Mouse (Mus musculus) CH12.LX (cell line): ENCODE data around the gene Plppr5. TPM values are rescaled to one million over a fixed set of nuclear protein-coding genes. Genes with fewer than 3 reads are reported as not detected.

Source experiments
- DNase-seq: peaks from one replicate; pipeline ENCODE4 v3.0.0-alpha.2; 2013; ENCODE audit errors: extremely low read depth
- H3K27ac ChIP-seq: 2 replicates; pipeline ENCODE4 v1.5.1; 2012; ENCODE audit warnings: low read depth, mild to moderate bottlenecking, control low read depth, moderate library complexity; ENCODE audit not compliant: insufficient read depth
- H3K27me3 ChIP-seq: replicated peaks from 2 replicates; pipeline ENCODE3; 2012; ENCODE audit warnings: inconsistent platforms
- H3K36me3 ChIP-seq, 2 experiments: replicated peaks in 1 of 2; 2 replicates each; pipeline versions ENCODE3 to v1.6.1; 2012; ENCODE audit warnings: inconsistent platforms in 1 of 2, low read length in 1 of 2, mild to moderate bottlenecking in 1 of 2, mixed read lengths in 1 of 2, moderate library complexity in 1 of 2; ENCODE audit not compliant: control insufficient read depth in 1 of 2, insufficient read depth in 1 of 2
- H3K4me1 ChIP-seq, 2 experiments: 2 replicates each; pipeline ENCODE4 v1.6.1; 2012; ENCODE audit warnings: inconsistent platforms in 1 of 2, moderate library complexity in 1 of 2; ENCODE audit not compliant: insufficient read depth in 2 of 2, control insufficient read depth in 1 of 2
- H3K4me2 ChIP-seq: 2 replicates; pipeline ENCODE4 v1.6.1; 2012; ENCODE audit warnings: low read depth, mild to moderate bottlenecking, control low read depth; ENCODE audit not compliant: poor library complexity, insufficient read depth, severe bottlenecking
- H3K4me3 ChIP-seq, 3 experiments: fragments of 150-350 bp in 1 of 3; sonication (generic) in 1 of 3; replicated peaks in 1 of 3; 2 replicates each; pipeline versions ENCODE3 to v1.5.1; 2011 to 2012; ENCODE audit warnings: low read depth in 2 of 3, low read length in 2 of 3, mild to moderate bottlenecking in 2 of 3, moderate library complexity in 2 of 3, control low read depth in 1 of 3, improper control_type of control experiment in 1 of 3, inconsistent platforms in 1 of 3, mixed read lengths in 1 of 3; ENCODE audit not compliant: poor library complexity in 1 of 3
- H3K79me2 ChIP-seq: replicated peaks from 2 replicates; pipeline ENCODE4 v1.6.1; 2012; ENCODE audit warnings: mild to moderate bottlenecking, moderate library complexity; ENCODE audit not compliant: control insufficient read depth, poor library complexity, insufficient read depth, severe bottlenecking; ENCODE audit errors: extremely low read depth
- H3K9ac ChIP-seq: 2 replicates; pipeline ENCODE4 v1.6.1; 2012; ENCODE audit warnings: low read depth, mild to moderate bottlenecking, control low read depth, moderate library complexity; ENCODE audit not compliant: insufficient read depth
- H3K9me3 ChIP-seq: replicated peaks from 2 replicates; pipeline ENCODE3; 2012; ENCODE audit warnings: low read length, inconsistent platforms, mixed read lengths
- BHLHE40 ChIP-seq: IDR thresholded peaks from 2 replicates; pipeline ENCODE4 v1.6.1; 2011; ENCODE audit warnings: mild to moderate bottlenecking, low read depth, low read length, improper control_type of control experiment
- CHD1 ChIP-seq: IDR thresholded peaks from 2 replicates; pipeline ENCODE4 v1.6.1; 2012; ENCODE audit warnings: low read depth, low read length, improper control_type of control experiment, inconsistent platforms
- HCFC1 ChIP-seq: IDR thresholded peaks from 2 replicates; pipeline ENCODE4 v1.6.1; 2012; ENCODE audit warnings: low read depth, mild to moderate bottlenecking, inconsistent platforms, low read length, improper control_type of control experiment
- IRF4 ChIP-seq: IDR thresholded peaks from 2 replicates; pipeline ENCODE4 v1.6.1; 2014; ENCODE audit warnings: low read depth, mild to moderate bottlenecking, inconsistent platforms, low read length, improper control_type of control experiment
- JUN ChIP-seq: IDR thresholded peaks from 2 replicates; pipeline ENCODE4 v1.6.1; 2011; ENCODE audit warnings: low read depth, mild to moderate bottlenecking, low read length, improper control_type of control experiment, moderate library complexity; ENCODE audit not compliant: insufficient read depth
- KAT2A ChIP-seq: IDR thresholded peaks from 2 replicates; pipeline ENCODE4 v1.6.1; 2012; ENCODE audit warnings: low read length, improper control_type of control experiment, inconsistent platforms; ENCODE audit not compliant: insufficient replicate concordance
- MAFK ChIP-seq: IDR thresholded peaks from 2 replicates; pipeline ENCODE4 v1.6.1; 2011; ENCODE audit warnings: low read length, improper control_type of control experiment; ENCODE audit not compliant: insufficient replicate concordance
- MXI1 ChIP-seq: IDR thresholded peaks from 2 replicates; pipeline ENCODE4 v1.6.1; 2011; ENCODE audit warnings: mild to moderate bottlenecking, low read depth, low read length, improper control_type of control experiment
- MYC ChIP-seq: IDR thresholded peaks from 2 replicates; pipeline ENCODE4 v1.6.1; 2011; ENCODE audit warnings: low read depth, mild to moderate bottlenecking, improper control_type of control experiment, low read length
- PAX5 ChIP-seq: IDR thresholded peaks from 2 replicates; pipeline ENCODE4 v1.6.1; 2012; ENCODE audit warnings: low read length, inconsistent platforms, mixed read lengths
- POLR2A ChIP-seq: IDR thresholded peaks from 2 replicates; pipeline ENCODE4 v1.6.1; 2011; ENCODE audit warnings: low read depth, mild to moderate bottlenecking, improper control_type of control experiment, low read length
- POLR2AphosphoS2 ChIP-seq: IDR thresholded peaks from 2 replicates; pipeline ENCODE4 v1.6.1; 2011; ENCODE audit warnings: low read depth, low read length, improper control_type of control experiment
- RAD21 ChIP-seq: IDR thresholded peaks from 2 replicates; pipeline ENCODE4 v1.6.1; 2011; ENCODE audit warnings: low read depth, mild to moderate bottlenecking, low read length, improper control_type of control experiment, moderate library complexity
- SIN3A ChIP-seq: IDR thresholded peaks from 2 replicates; pipeline ENCODE4 v1.6.1; 2012; ENCODE audit warnings: low read length, improper control_type of control experiment, inconsistent platforms
- TBP ChIP-seq: conservative IDR thresholded peaks from 2 replicates; pipeline ENCODE4 v1.6.1; 2011; ENCODE audit warnings: low read depth, low read length, improper control_type of control experiment
- UBTF ChIP-seq: IDR thresholded peaks from 2 replicates; pipeline ENCODE4 v1.6.1; 2012; ENCODE audit warnings: low read depth, mild to moderate bottlenecking, inconsistent platforms, low read length, improper control_type of control experiment, moderate library complexity
- USF2 ChIP-seq: conservative IDR thresholded peaks from 2 replicates; pipeline ENCODE4 v1.6.1; 2011; ENCODE audit warnings: low read depth, low read length, improper control_type of control experiment
- ZKSCAN1 ChIP-seq: IDR thresholded peaks from 2 replicates; pipeline ENCODE4 v1.6.1; 2012; ENCODE audit warnings: low read depth, inconsistent platforms, low read length, improper control_type of control experiment, borderline replicate concordance
- ZNF384 ChIP-seq: IDR thresholded peaks from 2 replicates; pipeline ENCODE4 v1.6.1; 2012; ENCODE audit warnings: low read depth, low read length, improper control_type of control experiment, inconsistent platforms
- dilution Hi-C: fragments of 300-500 bp; cut with MboI; formaldehyde crosslinking; loops from 2 replicates; pipeline ENCODE4 v1.14.3; 2020; ENCODE audit warnings: low sequenced_read_pairs; ENCODE audit not compliant: extremely low pct_unique_long_range_greater_than_20kb, extremely low pct_ligation_motif_present
- in situ Hi-C: fragments of 300-500 bp; cut with MboI; formaldehyde crosslinking; loops from 3 replicates; pipeline ENCODE4 v1.14.3; 2019; ENCODE audit warnings: low sequenced_read_pairs, low pct_ligation_motif_present, low pct_unique_long_range_greater_than_20kb, mixed read lengths
- polyA plus RNA-seq: library from polyadenylated mRNA; unstranded; fragments of >175 nt; gene quantifications from 2 replicates; pipeline ENCODE4 v1.2.1, GENCODE M21; 2012; ENCODE audit warnings: low read depth; ENCODE audit not compliant: insufficient read length
- total RNA-seq, 2 experiments: library from RNA; depleted of rRNA; stranded (reverse); fragments of 300-350 nt in 1 of 2; fragments of >200 nt in 1 of 2; gene quantifications; 2 replicates each; pipeline ENCODE4 v1.2.3; 2012 to 2014

The Plppr5 gene
- total and polyA plus RNA-seq, 3 experiments, result not detected

DNA sequence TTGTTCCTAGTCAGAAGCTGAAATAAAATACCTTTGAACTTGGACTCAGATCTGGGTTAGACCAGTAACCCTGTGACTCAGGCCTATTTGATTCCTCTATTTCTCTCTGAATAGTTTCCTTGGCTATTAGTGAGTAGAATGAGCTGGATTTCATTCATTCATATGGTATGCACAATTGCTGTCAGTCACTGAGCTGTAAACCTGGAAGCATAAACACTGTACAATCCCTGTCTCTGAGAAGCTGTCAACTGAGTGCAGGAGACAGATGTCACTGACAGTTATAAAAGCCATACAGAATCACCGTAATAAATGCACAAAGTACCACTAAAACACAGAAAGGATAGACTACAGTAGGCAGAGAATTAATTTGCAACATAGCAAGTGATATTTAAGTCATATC is 40.2 kb downstream of the Plppr5 start:
- no peak for DNase-seq
- no peaks in the 10 kb centered on the region for H3K9me3 ChIP-seq
- dilution Hi-C loops, result no loop called here

GRCm38 (mm10) chr3:117625257-117626001 is 50.8 kb downstream of the Plppr5 start:
- H3K9me3 ChIP-seq, result no peaks in the 10 kb centered on the region
- TF ChIP-seq USF2 (no peak), RAD21 (no peak), MXI1 (no peak), POLR2AphosphoS2 (no peak), JUN (no peak), POLR2A (no peak), ZNF384 (no peak), ZKSCAN1 (no peak)
- dilution Hi-C loops (no loop called here), in situ Hi-C loops (no loop called here)
- no peaks in the 10 kb centered on the region for H3K36me3 ChIP-seq
- no peak for DNase-seq
- no peaks in the 10 kb centered on the region for H3K79me2 ChIP-seq
- no peak overlapping the region for H3K27ac ChIP-seq
- no peak overlapping the region for H3K9ac ChIP-seq
- no peaks in the 10 kb centered on the region for H3K27me3 ChIP-seq
- no peak overlapping the region for H3K4me2 ChIP-seq
- no peak overlapping the region for H3K4me3 ChIP-seq
- 0 out of 4 replicates have a peak, but pooled peaks cover 0 to 4% of the 10 kb centered on the region in 2 experiments for H3K4me1 ChIP-seq

More for the DNA sequence above, 40.2 kb downstream of the Plppr5 start:
- no peaks in the 10 kb centered on the region for H3K27me3 ChIP-seq
- H3K4me2 ChIP-seq, result no peak overlapping the region
- no peaks in the 10 kb centered on the region for H3K79me2 ChIP-seq
- no peak overlapping the region for H3K9ac ChIP-seq
- no peaks in the 10 kb centered on the region; a peak in 1 of 4 replicates for H3K4me1 ChIP-seq
- in situ Hi-C loops, result no loop called here
- no peak overlapping the region for H3K4me3 ChIP-seq
- no peak for TF ChIP-seq KAT2A
- no peaks in the 10 kb centered on the region for H3K36me3 ChIP-seq
- H3K27ac ChIP-seq, result no peak overlapping the region

DNA sequence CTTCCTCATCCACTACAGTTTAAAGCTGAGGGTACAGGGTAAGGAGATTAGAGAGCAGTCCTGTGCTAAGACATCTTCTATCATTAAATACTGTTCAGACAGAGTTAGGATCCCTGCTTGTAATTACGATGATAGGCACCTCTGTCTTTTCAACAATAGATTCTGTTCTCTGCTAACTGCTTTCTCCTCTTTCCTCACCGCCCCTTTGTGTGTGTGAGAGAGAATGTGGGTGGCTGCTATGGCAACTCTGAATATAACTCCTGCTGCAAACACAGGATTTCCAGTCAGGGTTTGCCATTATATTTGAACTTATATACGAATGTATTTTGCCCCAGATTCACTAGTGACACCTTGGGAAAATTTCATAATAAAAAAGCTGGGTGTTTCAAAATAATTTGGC is 54.2 kb downstream of the Plppr5 start:
- Histone ChIP-seq H3K27me3 (no peaks in the 10 kb centered on the region), H3K9me3 (no peaks in the 10 kb centered on the region), H3K9ac (no peak overlapping the region), H3K4me1 (no peaks in the 10 kb centered on the region), H3K4me3 (no peak overlapping the region), H3K79me2 (no peaks in the 10 kb centered on the region), H3K4me2 (no peak overlapping the region), H3K36me3 (no peaks in the 10 kb centered on the region), H3K27ac (no peak overlapping the region)
- dilution Hi-C loops, result no loop called here
- TF ChIP-seq MYC (no peak), POLR2A (no peak), PAX5 (no peak), CHD1 (no peak), HCFC1 (no peak), SIN3A (no peak), TBP (no peak), UBTF (no peak), ZNF384 (no peak), IRF4 (no peak), BHLHE40 (no peak), MAFK (no peak)
- DNase-seq, result no peak
- in situ Hi-C loops, result no loop called here
